Mouse (Mus musculus): ENCODE data around the gene Asf1b.
"Not testable (repeated sequence)": the region's sequence is repeated elsewhere in the genome, so short reads cannot be mapped to it uniquely, and the experiment has no call there.

Asf1b gene

GRCm38 (mm10) chr8:83996567-83997505 is 41.5 kb downstream of the Asf1b start:
- DNase-seq = peak; percentile 82 to 86

- DNase-seq = peak in 1 of 2 experiments; percentile 54
Measured at GRCm38 (mm10) chr8:83997511-83998141, 42.3 kb downstream of the Asf1b start, which contains the start of gene Samd1. Gene Samd1, plus strand, starts transcription at chr8:83997672.

GRCm38 (mm10) chr8:83998231-83999056 is 43.1 kb downstream of the Asf1b start:
- peak; percentile 62 to 71 for DNase-seq

GRCm38 (mm10) chr8:83999057-83999705 is 43.9 kb downstream of the Asf1b start:
- no peak for DNase-seq

- no peak for DNase-seq
Measured at GRCm38 (mm10) chr8:83999825-84000224, 44.5 kb downstream of the Asf1b start.

GRCm38 (mm10) chr8:84001281-84002000 is 46.1 kb downstream of the Asf1b start, which contains the start of gene 1700067K01Rik:
Gene 1700067K01Rik, plus strand, starts transcription at chr8:84001502.
- no peak for DNase-seq

GRCm38 (mm10) chr8:84002957-84003611 is 47.8 kb downstream of the Asf1b start:
- DNase-seq = peak; percentile 65 to 67

GRCm38 (mm10) chr8:84003612-84004246 is 48.4 kb downstream of the Asf1b start:
- no peak for DNase-seq

- peak; percentile 96 to 97 for DNase-seq
Measured at GRCm38 (mm10) chr8:84004533-84005201, 49.4 kb downstream of the Asf1b start.

GRCm38 (mm10) chr8:84005502-84005901 is 50.2 kb downstream of the Asf1b start:
- not testable (repeated sequence) for DNase-seq

- no peak for DNase-seq
Measured at GRCm38 (mm10) chr8:84008362-84008761, 53.1 kb downstream of the Asf1b start.

GRCm38 (mm10) chr8:84009876-84010275 is 54.6 kb downstream of the Asf1b start:
- peak; percentile 88 to 94 for DNase-seq

- DNase-seq = peak; percentile 57 to 78
Measured at GRCm38 (mm10) chr8:84010625-84011611, 55.6 kb downstream of the Asf1b start.

- DNase-seq = peak; percentile 82 to 87
Measured at GRCm38 (mm10) chr8:84011705-84012498, 56.6 kb downstream of the Asf1b start, which contains the start of gene 2210011C24Rik. Gene 2210011C24Rik, minus strand, starts transcription at chr8:84012171.

- DNase-seq = peak in 1 of 2 experiments; percentile 61
Measured at GRCm38 (mm10) chr8:84012499-84013165, 57.3 kb downstream of the Asf1b start.

- no peak for DNase-seq
Measured at GRCm38 (mm10) chr8:84015833-84016232, 60.5 kb downstream of the Asf1b start.

- no peak for DNase-seq
Measured at GRCm38 (mm10) chr8:84019738-84020137, 64.4 kb downstream of the Asf1b start.
